Mouse (Mus musculus) gonadal fat pad, adult 2 months (tissue): Measurements from ENCODE around the gene Ascl3. TPM values are rescaled to one million over a fixed set of nuclear protein-coding genes. Genes with fewer than 3 reads are reported as not detected.

Experiments
- DNase-seq: peaks from one replicate; pipeline ENCODE4 v3.0.0-alpha.2; 2012; ENCODE audit warnings: low read depth
- polyA plus RNA-seq: library from polyadenylated mRNA; depleted of rRNA; stranded (reverse); fragments of >200 nt; gene quantifications from 2 replicates; pipeline ENCODE4 v1.2.3, GENCODE M21; 2012; rRNA removed

Ascl3 gene
- 0.27 and 0.65 TPM in 2 replicates for polyA plus RNA-seq

GRCm38 (mm10) chr7:109731626-109732025 is at the start of gene Ascl3:
Gene Ascl3, minus strand, starts transcription at chr7:109731726.
- no peak for DNase-seq

DNA sequence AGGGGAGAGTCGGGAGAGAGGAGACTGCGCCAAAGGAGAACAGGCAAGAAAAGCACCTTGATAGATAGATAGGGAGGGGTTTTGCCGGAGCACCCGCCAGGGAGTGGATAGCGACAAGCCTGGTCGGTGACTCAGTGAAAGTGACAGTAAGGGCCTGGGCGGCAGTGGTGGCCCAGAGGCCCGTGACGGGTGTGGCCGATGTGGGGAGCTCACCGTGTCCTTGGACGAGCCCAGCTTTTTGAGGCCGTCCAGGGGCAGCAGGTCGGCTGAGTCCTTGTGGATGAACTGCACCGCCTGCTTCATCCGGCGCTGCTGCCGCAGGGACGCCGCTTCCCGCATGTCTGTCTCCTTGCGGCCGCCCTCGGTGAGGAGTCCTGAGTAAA is 49.6 kb upstream of the Ascl3 start:
- DNase-seq: no peak

GRCm38 (mm10) chr7:109772251-109772650 is 40.7 kb upstream of the Ascl3 start:
- no peak for DNase-seq

GRCm38 (mm10) chr7:109768699-109769383 is 37.3 kb upstream of the Ascl3 start:
- no peak for DNase-seq

DNA sequence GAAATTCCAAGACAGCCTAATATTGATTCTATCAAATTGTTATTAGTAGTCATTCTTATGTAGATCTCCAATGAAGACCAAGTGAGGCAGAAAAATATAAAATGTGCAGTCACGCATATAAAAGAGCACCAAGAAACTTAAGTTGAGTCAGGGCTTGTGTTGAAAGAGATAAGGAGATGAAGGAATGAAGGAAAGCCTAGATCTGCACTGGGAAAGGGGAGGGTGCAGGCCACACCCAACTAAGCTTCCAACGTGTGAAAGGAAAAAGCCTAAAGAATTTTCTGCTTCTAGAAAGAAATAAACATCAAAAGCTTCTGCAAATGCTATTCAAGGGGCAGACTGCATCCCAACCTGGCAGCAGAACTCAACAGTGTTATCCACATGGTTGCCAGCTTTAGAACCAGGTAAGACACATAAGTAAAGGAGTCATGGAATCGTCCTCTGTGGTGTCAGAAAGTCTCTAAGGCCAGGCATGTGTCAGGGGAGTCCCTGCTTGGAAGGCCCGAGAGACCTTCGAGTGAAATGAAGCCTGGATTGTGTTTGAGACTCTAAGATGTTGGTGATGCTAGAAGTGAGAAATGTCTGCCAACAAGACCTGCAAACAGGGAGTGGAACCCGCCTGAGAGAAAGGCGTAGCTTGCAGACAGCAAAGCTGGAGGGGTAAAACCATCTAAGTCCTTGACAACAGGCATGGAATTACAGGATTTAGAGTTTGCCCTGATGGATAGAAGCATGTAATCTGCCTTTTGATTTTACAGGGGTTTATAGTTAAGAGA is 36.2 kb upstream of the Ascl3 start:
- DNase-seq: no peak

DNA sequence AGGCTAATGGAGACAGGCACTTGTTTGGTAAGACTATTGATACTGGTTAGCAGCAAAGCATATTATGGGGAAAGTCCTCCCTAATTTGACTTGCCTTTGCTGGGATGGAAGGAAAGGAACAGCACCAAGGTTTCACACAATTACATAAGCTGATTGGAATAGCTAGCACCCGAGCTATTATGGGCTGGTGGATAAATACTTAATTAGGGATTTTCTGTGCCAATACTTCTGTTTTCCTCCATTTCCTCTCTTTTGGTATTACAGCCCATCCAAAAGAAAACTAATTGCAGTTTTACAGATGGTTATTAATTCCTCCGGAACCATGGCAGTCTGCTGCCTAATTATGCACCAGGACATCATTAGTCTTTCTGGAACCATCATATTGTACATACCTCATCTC is 32.5 kb upstream of the Ascl3 start:
- DNase-seq: no peak

DNA sequence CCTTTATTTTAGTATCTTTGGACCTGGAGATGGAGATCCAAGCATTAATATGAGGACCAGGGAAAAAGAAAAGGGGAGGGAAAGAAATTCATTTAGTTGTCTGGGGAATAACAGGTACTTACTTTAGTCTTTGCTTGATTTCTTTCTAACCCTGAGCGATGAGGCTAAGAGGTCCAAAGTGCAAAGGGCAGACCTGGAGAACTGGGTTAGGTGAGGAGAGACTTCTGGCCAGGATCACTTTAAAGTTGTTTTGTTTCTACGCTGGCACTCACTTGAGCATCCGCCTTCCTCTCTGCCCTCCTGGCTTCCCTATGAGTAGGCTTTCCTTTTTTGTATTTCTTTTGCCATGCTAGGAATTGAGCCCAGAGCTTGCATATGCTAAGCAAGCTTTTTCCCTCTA is 24.8 kb upstream of the Ascl3 start:
- DNase-seq: no peak

DNA sequence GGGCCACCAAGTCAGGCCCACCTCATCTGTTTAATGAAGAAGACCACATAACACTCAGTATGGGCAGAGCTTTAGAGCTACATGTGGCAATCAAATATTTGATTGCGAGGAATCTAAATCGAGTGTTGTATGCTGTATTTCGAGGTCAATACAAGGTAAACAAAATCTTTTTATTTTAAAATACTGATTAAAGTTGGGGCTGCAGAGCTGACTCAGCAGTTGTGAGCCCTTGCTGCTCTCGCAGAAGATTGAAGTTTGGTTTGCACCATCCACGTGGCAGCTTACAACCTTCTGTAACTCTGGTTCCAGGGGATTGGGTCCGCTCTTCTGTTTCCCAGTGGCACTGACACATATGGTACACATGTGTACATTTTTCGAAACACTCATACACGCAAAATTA is 22.5 kb upstream of the Ascl3 start:
- DNase-seq: no peak

DNA sequence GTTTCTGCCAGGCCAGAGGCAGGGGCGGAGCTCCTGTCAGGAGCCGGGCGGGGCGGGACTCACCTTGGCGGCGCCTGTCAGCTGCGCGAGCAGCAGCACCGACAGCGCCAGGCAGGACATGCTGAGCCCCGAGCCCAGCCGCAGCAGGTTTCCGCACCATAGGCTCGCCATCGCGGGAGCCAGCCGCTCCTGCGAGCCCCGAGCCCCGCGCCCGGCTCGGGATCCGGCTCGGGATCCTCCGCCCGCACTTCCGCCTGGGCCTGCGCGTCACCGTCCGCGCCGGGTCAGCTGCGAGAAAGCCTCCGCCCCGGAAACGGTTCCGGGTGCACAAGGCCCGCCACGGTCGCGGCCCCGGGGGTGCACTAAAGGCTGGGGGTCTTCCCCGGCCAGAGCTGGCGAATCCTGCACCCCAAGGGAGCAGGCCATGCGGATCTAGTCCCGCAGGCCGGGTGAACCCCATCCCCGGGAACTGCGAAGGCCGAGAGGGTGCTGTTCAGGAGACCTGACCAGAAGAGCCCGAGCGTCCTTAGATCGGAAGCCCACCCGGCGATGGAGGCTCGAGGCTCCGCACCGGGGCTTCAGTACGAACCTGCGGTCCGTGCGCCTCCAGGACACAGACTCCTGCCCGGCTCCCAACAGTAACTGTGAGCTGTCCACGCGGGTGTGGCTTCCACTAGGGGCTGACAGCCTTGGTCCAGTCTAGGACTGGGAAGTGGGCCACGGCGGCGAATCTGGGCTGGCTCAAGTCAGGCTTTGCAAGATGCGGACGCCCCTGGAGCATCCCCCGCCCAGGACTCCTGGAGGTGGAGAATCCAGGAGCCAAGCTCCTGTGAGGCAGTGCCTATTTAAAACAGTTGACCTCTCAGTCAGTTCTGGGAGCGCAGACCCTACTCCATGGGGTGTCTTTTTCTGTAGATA is 20.7 kb upstream of the Ascl3 start, which contains the start of gene Tmem9b:
Gene Tmem9b, minus strand, starts transcription at position 868 of the 918 bp plus-strand sequence.
- no peak for DNase-seq

DNA sequence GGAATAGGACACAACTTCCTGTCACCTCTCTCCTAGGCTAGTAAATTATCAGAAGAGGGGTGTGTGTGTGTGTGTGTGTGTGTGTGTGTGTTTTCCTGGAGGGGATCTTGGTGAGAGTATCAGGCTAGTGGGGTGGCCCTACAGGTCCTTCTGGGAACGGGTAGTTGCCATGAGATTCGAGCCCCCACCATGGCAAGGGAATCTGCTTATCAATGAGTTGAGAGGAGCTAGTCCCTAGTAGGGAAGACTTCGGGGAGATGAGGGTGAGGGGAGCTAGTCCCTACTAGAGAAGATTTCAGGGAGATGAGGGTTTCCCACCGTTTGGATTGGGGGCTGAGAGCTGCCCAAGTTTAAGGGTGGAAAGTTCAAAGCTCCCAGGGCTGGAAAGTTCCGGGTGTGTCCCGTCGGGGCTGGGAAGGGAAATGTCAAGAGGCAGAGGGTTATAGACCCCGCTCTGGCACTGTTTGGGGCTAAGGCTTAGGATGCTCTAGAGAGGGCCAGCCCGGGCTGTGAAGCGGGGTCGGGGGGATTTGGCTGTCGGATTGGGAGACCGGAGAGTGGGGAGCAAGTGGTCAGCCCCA is 20.0 kb upstream of the Ascl3 start:
- no peak for DNase-seq

DNA sequence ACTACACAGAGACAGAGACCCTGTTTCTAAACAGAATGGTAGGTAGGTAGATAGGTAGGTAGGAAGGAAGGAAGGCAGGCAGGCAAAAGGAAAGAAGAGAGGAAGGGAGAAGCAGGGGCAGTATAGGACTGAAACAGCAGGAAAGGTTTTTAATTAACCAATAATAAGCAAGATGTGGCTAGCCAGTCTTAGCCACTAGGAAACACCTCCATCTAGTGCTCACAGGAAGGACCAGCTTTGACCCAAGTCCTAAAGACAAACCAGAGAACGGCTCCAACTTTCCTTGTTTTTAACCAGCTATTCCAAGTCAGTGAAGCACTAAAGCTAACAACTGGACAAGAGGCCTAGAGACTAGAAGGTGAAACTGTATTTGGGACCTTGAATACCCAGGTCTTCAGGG is 16.2 kb upstream of the Ascl3 start:
- no peak for DNase-seq

DNA sequence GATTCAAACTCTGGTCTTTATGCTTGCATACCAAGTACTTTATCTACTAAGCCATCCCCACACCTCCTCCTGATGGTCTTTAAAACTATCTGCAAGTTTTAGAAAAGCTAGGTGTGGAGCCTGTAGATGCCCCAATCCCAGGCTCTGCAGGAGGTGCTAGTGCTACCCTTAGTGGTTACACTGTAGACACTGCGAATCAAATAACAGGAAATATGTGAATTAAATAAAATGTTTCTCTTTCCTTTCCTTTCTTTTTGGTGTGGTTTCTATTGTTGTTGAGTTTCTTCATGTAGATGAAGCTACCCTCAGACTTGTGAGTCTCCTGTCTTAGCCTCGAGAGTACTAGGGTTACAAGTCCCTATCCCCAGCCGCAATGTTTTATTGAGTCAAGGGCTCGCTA is 10.2 kb upstream of the Ascl3 start:
- no peak for DNase-seq

- DNase-seq: no peak
Observed at GRCm38 (mm10) chr7:109741060-109741459, 9.5 kb upstream of the Ascl3 start.

GRCm38 (mm10) chr7:109739822-109740370 is 8.4 kb upstream of the Ascl3 start:
- no peak for DNase-seq

GRCm38 (mm10) chr7:109734806-109735205 is 3.3 kb upstream of the Ascl3 start:
- DNase-seq: no peak

GRCm38 (mm10) chr7:109723697-109724096 is 7.8 kb downstream of the Ascl3 start, which contains the start of gene BC051019:
Gene BC051019, minus strand, starts transcription at chr7:109723850.
- no peak for DNase-seq

- no peak for DNase-seq
Observed at GRCm38 (mm10) chr7:109723114-109723513, 8.4 kb downstream of the Ascl3 start.

DNA sequence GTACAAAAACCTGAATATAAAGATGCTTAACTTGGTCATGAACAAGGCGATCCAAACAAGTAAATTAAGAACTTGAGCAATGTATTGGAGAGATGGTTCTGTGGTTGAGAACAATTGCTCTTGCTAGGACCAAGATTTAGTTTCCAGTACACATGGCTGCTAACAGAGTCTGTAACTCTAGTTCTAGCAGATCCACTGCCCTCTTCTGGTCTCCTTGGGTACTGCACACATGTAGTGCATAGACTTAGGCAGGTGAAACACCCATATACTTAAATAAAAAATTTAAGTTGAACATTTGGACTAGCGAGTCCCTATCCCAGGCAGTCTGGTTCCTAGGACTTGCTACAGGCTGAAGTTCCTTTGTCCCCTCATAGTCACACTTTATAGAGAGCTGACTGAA is 8.9 kb downstream of the Ascl3 start:
- DNase-seq: no peak

GRCm38 (mm10) chr7:109719286-109719685 is 12.2 kb downstream of the Ascl3 start:
- DNase-seq: no peak

DNA sequence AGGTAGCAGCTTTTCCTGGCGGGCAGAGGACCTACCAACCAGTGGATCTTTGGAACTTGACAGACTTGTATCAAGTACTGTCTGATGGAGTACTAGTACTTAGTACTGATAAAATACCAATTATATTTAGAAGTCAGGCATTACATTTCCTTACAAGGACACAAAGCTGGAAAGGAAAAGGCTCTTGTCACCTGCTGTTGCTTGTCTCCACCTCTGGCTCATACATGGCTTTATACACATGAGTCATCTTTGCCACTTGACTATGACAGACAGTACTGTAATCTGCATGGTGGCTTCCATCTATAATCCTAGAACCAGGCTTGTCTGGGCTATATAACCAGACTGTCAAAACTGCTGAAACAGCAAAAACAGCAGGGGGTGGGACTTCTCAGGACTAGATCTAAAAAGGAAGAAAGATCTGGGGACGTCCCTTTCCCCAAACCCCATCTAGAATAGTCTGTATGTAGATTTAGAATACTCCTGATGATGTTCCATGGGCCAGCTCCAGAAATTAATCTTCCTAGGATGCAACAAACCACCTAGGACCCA is 18.0 kb downstream of the Ascl3 start:
- no peak for DNase-seq

- no peak for DNase-seq
Observed at GRCm38 (mm10) chr7:109712198-109712597, 19.3 kb downstream of the Ascl3 start.
